In the genomic region with DNA sequence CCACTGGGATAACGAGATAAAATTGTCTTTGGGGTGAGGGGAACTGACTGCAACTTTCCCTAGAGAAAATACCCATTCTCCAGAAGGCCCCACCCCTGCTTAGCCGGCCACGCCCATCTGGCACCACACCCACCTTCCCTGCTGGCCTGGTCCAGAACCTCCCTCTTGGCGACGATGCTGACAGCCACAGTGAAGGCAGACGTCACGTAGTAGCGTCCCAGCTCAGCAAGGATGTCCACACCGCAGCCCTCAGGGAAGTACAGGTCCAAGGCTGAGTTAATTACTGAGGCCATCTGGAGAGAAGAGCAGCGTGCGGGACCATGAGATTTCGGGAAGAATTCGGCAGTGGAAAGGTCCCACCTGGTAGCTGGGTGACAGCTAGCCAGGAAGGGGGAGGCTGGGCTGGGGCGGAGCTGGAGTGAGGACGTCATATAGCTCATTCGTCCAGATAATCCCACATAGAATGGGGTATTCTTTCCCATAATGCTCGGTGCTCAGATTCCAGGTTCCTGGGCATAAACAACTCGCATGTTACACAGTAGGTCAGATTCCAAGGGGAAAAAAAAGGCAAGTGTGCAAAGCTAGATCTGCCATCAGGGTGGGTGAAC, we compare ENCODE assay signal across 8 mouse cellular contexts. TPM values are rescaled to one million over a fixed set of nuclear protein-coding genes. Genes with fewer than 3 reads are reported as not detected.
A peak's percentile ranks its signal among the peaks of the same experiment; 100 is the strongest.
DNase-seq lines count a peak whose midpoint lies in the region; ATAC-seq lines count a peak whose summit lies in the region.

No protein-coding gene starts in this region.

- no peak overlapping the region for H3K9ac ChIP-seq in neural tube, embryonic 12.5 days
- no peak overlapping the region for H3K9ac ChIP-seq in stomach, embryonic 16.5 days (ENCODE audit: low read length)

- no peak overlapping the region; the same call in 1 of the 2 replicates for H3K4me3 ChIP-seq in neural tube, embryonic 12.5 days
- H3K4me3 ChIP-seq in stomach, embryonic 16.5 days (replicated peaks; ENCODE audit: low read length) = 0 out of 2 replicates have a peak overlapping the region, but pooled peaks have one; percentile 2

- no peaks in the 10 kb centered on the region for H3K27me3 ChIP-seq in neural tube, embryonic 12.5 days (replicated peaks)
- H3K27me3 ChIP-seq in stomach, embryonic 16.5 days (ENCODE audit: control insufficient read depth, insufficient read depth, low read length) = no peaks in the 10 kb centered on the region

- no peak overlapping the region for H3K27ac ChIP-seq in neural tube, embryonic 12.5 days
- H3K27ac ChIP-seq in stomach, embryonic 16.5 days (ENCODE audit: low read length) = no peak overlapping the region

- no peaks in the 10 kb centered on the region for H3K36me3 ChIP-seq in neural tube, embryonic 12.5 days
- no peaks in the 10 kb centered on the region for H3K36me3 ChIP-seq in stomach, embryonic 16.5 days (ENCODE audit: control insufficient read depth, insufficient read depth, low read length)

- no peaks in the 10 kb centered on the region for H3K9me3 ChIP-seq in neural tube, embryonic 12.5 days
- no peaks in the 10 kb centered on the region for H3K9me3 ChIP-seq in stomach, embryonic 16.5 days (replicated peaks; ENCODE audit: control insufficient read depth, low read length)

- WGBS in neural tube, embryonic 12.5 days = 19% methylated on average over 18 of the region's 18 CpGs
- 16% methylated on average over 18 of the region's 18 CpGs for WGBS in stomach, embryonic 16.5 days

- no peak for ATAC-seq in neural tube, embryonic 12.5 days (ENCODE audit: low FRiP score, low read depth)
- ATAC-seq in stomach, embryonic 16.5 days (ENCODE audit: insufficient read depth, low FRiP score) = 0 out of 2 replicates have a peak, but pooled peaks have one; percentile 34

- DNase-seq in cerebellum, postnatal 10 days = peak; percentile 59 to 62
- no peak for DNase-seq in cerebellum, adult 8-10 months
- no peak for DNase-seq in neural tube, embryonic 10.5 days (ENCODE audit: extremely low spot score, low spot score)
- peak; percentile 58 for DNase-seq in liver
- DNase-seq in ovary, postnatal 14 days (ENCODE audit: low spot score) = no peak
- no peak for DNase-seq in right cerebral cortex, postnatal 14 days

- peak overlapping the region; percentile 27 for H3K4me2 ChIP-seq in neural tube, embryonic 12.5 days (replicated peaks)
- H3K4me2 ChIP-seq in stomach, embryonic 16.5 days (ENCODE audit: low read depth, low read length) = peak overlapping the region; percentile 34

- peaks cover 3% of the 10 kb centered on the region; the same call in 1 of the 2 replicates for H3K4me1 ChIP-seq in neural tube, embryonic 12.5 days
- H3K4me1 ChIP-seq in stomach, embryonic 16.5 days (ENCODE audit: control insufficient read depth, insufficient read depth, low read length) = peaks cover 4% of the 10 kb centered on the region

RNA-seq across cellular contexts. Expression of gene Azin2, which starts 14.8 kb away (rescaled TPM):
- 14.4 and 17.5 TPM in 2 replicates for polyA plus RNA-seq in neural tube, embryonic 12.5 days (2016; fragmentation: Nextera tagmentation; extraction: Ambion mirVana)
- 14.3 and 15.0 TPM in 2 replicates for polyA plus RNA-seq in stomach, embryonic 16.5 days (2015; fragmentation: Nextera tagmentation; extraction: Ambion mirVana)

RNA-seq across cellular contexts. Expression of gene Ak2, which starts 44.3 kb away (rescaled TPM):
- 124 and 127 TPM in 2 replicates for polyA plus RNA-seq in neural tube, embryonic 12.5 days (2016; fragmentation: Nextera tagmentation; extraction: Ambion mirVana)
- 199 and 207 TPM in 2 replicates for polyA plus RNA-seq in stomach, embryonic 16.5 days (2015; fragmentation: Nextera tagmentation; extraction: Ambion mirVana)

Comparison
In these comparisons a context has a peak if more than half of its experiments do, and no peak if none do; other contexts are left out.
1. DNase-seq: peak in cerebellum, postnatal 10 days (2 of 2) and liver (single experiment); none in cerebellum, adult 8-10 months (single experiment), neural tube, embryonic 10.5 days (single experiment), ovary, postnatal 14 days (single experiment) and right cerebral cortex, postnatal 14 days (single experiment).